Mouse (Mus musculus) heart, adult 10 weeks (tissue): Measurements from ENCODE around the gene Pax5. TPM values are rescaled to one million over a fixed set of nuclear protein-coding genes. Genes with fewer than 3 reads are reported as not detected.

Experiments
- polyA plus RNA-seq: library from polyadenylated mRNA; stranded (reverse); fragments of 350-450 nt; fragmentation: Illumina TruSeq; extraction: RNeasy Lipid Tissue Mini Kit (QIAGEN cat#74804); gene quantifications from one replicate; pipeline ENCODE4 v1.2.3, GENCODE M21; 2014; ENCODE audit warnings: low read depth, low replicate concordance

Gene Pax5
- 0.10 TPM for polyA plus RNA-seq

GRCm38 (mm10) chr4:44709740-44710700 is at the start of gene Pax5:
Pax5 (minus strand) TSS chr4:44710487.

GRCm38 (mm10) chr4:44755553-44756133 is 45.4 kb upstream of the Pax5 start, which contains the start of gene Zcchc7:
Zcchc7 (plus strand) TSS chr4:44755877.

Other genes with a start within 250 kb of the Pax5 start
- 17.1 TPM for gene Zcchc7, start 45.4 kb upstream of the Pax5 start, polyA plus RNA-seq